Mouse (Mus musculus) colon, adult 2 months (tissue): ENCODE measurements around the gene 3425401B19Rik. TPM values are rescaled to one million over a fixed set of nuclear protein-coding genes. Genes with fewer than 3 reads are reported as not detected.

Experiments used
- polyA plus RNA-seq: library from polyadenylated mRNA; depleted of rRNA; stranded (reverse); fragments of >200 nt; gene quantifications from 2 replicates; pipeline ENCODE4 v1.2.3, GENCODE M21; 2012; rRNA removed

Gene 3425401B19Rik
- 0.08 and 0.13 TPM in 2 replicates for polyA plus RNA-seq

DNA sequence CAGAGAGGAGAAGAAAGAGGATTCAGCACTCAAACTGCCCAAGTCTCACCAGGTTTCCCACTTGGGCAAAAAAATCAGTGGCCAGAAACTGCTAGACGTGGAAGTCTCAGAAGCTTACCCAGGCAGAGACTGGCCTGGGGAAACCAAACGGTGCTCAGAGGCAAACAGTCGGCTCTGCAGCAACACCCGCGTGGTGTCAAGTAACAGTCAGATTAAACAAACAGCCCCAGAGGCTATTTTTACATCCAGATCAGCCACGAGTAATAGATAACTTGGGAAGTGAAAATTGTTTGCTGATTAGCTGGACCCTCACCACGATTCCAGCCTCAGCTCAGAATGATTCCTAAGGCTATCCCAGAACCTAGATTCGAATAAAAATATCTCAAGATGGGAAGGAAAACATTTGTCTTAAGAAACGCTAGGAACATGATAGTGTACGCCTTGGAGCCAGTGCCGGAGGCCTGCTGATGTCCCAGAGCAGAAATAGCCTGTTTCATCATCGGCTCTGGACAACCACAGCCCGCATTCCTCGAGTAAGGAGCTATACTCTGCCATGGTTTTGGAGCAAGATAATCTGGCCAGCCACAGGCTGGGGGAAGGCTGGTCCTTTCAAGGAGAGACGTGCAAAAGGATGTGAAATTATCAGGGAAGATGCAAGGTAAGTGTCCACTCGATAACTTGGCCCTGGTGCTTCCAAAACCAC lies at the start of gene 3425401B19Rik:
Gene 3425401B19Rik (minus strand): TSS at position 170 of the 703 bp plus-strand sequence.

Other genes starting within 250 kb of the 3425401B19Rik start
- 2.4 and 3.7 TPM in 2 replicates for gene Slc18a3, start 220.4 kb downstream of the 3425401B19Rik start, polyA plus RNA-seq
- gene Chat, start 219.3 kb downstream of the 3425401B19Rik start, polyA plus RNA-seq, result 1.0 and 1.1 TPM in 2 replicates
- 2.3 and 2.7 TPM in 2 replicates for gene Ercc6, start 171.8 kb downstream of the 3425401B19Rik start, polyA plus RNA-seq
- 0.06 TPM in 1 of 2 replicates, not detected in the other for gene Prrxl1, start 85.9 kb downstream of the 3425401B19Rik start, polyA plus RNA-seq
- gene Tmem273, start 100.7 kb upstream of the 3425401B19Rik start, polyA plus RNA-seq, result 0.71 and 0.78 TPM in 2 replicates
- gene Fam170b, start 148.7 kb upstream of the 3425401B19Rik start, polyA plus RNA-seq, result not detected in 2 replicates
- 2.6 TPM in 2 replicates for gene Vstm4, start 171.5 kb upstream of the 3425401B19Rik start, polyA plus RNA-seq